Mouse (Mus musculus) cerebellum, adult 11-12 months (tissue): ENCODE measurements at regions not wholly inside any gene's neighbourhood (a gene's known extent, or its start where the extent isn't known, plus 50 kb on each side); places are given as distances from the start of the nearest gene placed in this dataset.

ENCODE experiments used
- DNase-seq: peaks from one replicate; pipeline ENCODE4 v3.0.0; 2022

DNA sequence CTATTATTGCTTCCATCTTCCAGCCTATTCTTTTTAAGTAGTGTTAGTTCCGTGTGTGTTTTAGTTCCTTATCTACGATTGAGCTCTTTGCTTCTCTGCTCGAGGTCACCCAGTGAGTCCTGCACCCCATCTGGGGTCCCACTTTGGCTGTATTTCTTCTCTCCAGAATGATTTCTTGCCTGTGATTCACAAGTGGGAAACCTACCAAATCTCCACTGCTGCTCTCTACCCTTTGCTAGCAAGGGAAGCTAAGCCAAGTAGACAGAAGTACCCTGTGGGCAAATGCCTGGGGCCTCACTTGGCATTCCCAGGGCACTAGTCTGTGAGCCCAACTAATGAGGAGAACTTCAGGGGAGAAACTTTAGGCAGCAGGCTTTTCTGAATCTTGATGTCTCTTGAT, 142.5 kb upstream of the Slc30a5 start:
- DNase-seq = no peak

- DNase-seq = no peak
Measured at GRCm38 (mm10) chr13:100971080-100972017, 138.1 kb upstream of the Slc30a5 start.

DNA sequence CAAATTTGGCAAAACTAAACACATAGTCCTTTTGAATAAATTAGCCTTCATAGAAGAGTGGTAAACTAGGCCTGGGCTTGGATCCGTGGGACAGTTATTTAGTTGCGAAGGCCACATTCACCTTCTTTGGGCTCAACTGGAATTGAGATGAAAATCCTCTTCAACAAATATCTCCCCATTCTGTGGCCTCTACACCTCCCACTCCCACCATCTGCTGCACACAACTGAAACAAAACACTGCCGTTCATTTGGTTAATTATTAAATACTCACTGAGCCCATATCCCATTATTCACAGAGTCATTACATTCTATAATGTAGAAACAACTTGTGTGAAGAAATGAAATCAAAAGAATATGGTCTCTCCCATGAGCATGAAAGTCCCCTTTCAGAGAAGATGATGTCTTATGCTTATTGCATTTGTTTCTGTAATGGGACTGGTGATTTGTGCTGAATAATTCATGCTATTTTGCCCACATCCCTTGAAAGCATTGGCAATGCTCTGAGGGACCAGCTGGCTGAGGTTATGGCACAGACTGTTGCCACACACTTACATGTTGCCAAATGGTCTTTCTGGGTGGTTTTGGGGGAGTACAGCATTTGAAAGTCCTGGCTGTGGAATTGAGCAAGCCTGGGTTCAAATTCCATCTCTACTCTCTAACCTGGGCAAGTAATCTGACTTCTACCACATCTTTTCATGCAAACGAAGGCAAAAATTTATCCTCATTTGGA, 129.7 kb upstream of the Slc30a5 start:
- DNase-seq = no peak

DNA sequence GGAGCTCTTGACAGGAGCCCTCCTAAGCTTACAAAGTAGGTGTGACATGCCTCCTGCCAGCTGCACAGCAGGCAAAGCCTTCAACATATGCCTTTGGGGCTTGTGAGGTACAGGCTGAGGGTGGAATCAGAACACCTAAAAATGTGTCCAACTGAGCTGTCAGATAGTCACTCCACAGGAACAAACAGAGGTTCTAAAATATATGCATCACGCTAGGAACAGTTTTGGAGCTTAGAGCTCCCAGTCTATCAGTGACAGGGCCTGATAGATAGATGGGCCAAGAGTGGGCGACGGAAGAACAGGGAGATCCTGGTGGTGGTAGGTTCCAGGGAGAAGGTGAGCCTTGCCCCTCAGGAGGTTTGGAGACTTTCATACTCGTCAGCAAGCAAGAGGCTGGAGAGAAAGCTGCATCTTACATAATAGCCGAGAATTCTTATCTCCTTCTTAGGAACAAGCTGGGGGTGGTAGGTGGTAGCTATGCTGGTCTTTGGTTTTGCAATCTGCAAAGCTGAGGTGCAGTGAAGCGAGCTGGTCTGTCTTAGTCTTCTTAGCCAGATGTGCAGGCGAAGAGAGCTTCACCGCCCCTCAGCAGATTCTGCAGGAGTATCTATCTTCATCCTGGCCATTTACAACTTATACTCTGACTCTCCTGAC, 121.5 kb upstream of the Slc30a5 start:
- no peak for DNase-seq

DNA sequence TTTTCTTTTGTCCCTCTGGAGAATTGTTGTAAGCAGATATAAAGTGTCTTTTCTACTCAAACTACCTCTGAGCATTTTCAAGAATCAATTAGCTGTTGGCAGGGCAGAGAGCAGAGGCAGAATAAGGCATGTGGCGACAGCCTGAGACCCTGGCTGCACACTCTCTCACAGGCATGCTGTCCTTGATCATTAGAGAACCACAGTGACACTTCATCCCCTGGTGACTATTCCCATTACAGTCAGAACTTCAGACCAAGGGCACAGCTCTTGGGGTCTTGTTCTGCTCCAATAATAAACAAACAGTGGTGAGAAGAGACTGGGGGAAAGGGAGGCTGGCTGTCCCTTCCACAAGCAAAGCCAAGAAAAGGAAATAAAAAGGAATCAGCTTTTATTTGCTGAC, 120.9 kb upstream of the Slc30a5 start:
- DNase-seq = no peak

GRCm38 (mm10) chr13:100951185-100951508, 117.9 kb upstream of the Slc30a5 start:
- no peak for DNase-seq

DNA sequence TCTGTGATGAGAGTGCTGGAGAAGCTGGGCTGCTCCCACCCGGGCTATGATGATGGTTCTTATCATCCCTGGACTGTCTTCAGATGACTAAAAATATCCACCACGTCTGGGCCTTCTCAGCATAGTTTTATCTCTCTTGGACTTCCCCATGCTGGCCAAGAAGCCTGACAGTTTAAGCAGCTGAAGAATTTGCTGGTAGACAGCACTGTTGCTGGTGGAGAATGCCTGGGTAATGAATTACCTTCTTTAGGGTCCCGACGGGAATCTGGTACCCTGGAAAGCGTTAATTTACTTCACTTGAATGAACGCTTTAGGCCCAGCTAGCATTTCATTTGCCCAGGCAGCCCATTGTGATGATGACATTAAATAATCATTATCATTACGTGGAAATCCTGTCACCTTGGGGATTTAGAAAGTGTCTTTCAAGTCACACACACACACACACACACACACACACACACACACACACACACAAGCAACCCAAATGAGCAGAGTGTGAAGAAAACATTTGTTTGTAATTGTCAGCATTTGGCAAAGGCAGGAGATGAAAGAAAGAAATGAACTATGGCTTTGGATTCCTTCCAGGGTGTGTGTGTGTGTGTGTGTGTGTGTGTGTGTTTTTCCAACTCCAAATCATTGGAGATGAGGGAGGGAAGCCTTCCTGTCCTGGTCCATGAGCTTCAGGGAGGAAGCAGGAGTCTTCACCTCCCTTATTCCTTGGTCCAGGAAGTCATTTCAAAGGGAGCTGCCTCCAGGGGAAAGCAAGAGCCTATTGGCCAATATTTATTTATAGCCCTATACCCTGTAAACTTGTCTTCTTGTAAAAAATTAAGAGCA, 117.3 kb upstream of the Slc30a5 start:
- DNase-seq = no peak

DNA sequence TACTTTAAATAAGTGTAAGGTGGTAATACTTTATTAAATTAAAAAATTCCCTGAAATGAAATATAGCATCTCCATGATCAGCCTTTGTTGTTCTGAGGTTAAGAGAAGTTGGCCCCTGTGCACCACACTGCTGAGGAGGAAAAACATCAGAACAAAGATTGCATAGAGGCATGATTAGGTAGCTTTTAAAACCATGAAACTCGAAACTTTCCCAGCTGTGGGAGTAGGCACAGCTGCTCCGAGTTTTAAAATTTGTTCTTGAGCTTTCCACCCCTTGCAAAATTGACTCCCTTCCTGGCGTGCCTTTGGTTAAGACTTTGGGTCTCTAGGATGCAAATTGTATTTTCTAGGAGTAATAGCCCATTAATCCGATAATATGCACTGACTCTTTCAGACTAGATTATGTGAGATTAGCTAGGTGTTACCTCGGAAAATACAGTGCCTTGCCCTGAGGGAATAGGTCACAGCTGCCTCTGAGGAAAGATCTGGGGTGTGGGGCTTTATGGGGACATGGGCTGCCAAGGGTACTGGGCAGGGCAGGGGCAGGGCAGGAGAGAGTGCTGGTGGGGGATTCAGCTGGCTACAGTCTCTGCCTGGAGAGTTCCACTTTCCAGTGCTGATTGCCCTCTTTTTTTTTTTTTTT, 110.1 kb upstream of the Slc30a5 start:
- DNase-seq = no peak

DNA sequence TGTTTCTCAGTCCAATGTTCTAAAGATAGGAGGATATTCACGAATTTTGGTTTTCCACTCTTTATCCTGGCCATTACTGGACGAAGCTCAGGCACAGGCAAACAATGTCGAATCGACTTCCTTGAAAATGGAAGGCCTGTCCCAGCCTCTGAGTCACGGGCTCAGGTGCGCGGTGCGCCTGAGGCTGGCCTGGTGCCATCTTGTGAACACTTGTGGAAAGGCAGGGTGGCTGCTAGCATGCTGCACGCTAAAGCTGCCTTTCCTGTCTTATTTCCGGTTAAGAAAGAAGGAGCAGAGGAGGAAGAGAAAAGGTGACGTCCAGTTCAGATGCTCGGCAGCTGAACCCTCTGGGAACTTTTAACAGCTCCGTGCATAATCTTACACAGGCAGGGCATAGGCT, 107.6 kb upstream of the Slc30a5 start:
- DNase-seq = peak; percentile 14

DNA sequence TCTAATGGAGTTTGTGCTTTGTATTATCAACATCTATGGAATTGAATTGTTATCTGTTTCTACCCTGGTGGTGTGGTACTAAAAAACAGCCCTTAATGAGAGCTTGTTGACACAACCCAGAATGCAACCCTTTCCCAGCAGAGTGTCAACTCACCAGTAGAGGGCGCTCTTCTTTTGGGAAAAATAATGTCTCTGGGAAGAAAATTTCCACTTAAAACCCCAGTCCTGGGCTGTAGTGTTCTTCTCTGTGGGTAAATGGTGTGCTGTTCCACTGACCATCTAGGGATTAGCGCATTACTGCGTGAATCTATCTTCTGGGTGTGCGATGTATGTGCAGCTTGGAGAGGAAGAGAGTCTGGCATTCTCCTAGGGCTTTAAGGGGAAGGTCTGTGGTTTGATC, 106.5 kb upstream of the Slc30a5 start:
- peak; percentile 65 for DNase-seq

GRCm38 (mm10) chr13:100933265-100933664, 100.0 kb upstream of the Slc30a5 start:
- DNase-seq = no peak

DNA sequence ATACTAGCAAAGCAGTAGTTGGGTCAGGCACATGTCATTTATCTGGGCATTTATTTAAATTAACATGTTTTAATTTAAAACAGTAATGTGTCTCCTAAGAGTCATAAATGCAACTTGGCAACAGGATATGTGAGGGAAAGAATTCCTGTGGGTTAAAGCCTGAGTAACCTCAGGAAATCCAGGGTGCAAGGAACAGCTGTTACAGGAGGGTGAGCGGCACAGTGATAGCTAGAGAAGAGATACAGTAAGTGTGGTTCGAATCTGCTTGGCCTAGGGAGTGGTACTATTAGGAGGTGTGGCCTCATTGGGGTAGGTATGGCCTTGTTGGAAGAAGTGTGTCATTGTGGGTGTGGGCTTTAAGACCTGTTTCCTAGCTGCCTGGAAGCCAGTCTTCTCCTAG, 66.3 kb upstream of the Slc30a5 start:
- DNase-seq = no peak

GRCm38 (mm10) chr13:100893871-100894270, 60.6 kb upstream of the Slc30a5 start:
- DNase-seq = no peak

- DNase-seq = no peak
Measured at GRCm38 (mm10) chr13:100893096-100893495, 59.9 kb upstream of the Slc30a5 start.

DNA sequence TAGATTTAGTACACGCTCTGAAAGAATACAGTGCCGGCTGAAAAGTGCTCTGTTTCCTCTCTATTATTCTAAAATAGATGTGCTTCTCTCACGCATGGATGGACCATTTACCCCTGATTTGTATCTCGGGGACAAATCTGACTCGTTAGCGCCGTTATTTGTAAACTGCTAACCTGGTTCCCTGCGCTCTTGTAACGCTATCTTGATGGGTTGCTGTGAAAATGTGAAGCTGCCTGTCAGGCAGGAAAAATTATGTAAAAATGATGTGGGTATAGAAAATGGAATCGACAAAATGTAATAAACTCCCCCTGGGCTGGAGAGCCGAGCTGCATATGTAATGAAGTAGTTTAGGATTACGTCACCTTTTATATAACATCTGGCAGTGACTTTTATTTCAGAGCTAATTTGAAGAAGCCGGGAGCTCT, 59.4 kb upstream of the Slc30a5 start:
- no peak for DNase-seq

DNA sequence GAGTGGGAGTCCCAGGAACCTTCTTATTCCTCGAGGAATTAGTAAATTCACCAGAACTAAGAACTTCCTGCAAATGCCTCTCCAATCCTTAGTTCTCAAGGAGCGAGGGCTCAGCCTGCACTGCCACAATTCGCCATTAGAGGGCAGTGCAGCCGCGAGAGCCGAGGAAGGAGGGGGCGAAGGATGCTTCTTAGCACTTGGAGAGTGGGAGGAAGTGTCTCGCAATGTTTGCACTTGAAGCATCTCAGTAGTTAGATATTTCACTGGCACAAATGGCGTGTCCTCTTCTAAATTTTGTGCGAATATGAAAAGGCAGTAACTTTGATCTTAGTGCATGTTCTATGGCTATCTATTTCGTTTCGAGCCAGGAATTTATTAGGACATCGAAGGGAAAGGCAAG, 59.0 kb upstream of the Slc30a5 start:
- DNase-seq = peak; percentile 37

GRCm38 (mm10) chr13:100890457-100890856, 57.2 kb upstream of the Slc30a5 start:
- no peak for DNase-seq

DNA sequence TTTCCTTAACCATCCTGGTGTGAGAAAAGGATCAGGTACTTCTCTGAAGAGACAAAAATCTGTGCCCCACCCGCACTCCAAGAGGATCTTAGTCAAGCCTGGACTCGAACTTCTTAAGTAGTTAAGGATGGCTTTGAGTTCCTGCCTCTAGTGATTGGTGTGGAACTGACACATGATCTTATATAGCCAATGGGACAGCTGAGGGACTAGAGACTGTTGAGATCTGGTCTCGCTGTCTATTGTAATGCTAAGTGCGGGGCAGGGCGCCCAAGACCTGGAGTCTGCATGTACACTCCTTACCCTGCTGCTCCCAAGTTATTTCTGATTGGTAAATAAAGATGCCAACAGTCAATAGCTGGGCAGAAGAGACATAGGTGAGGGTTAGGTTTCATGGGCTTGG, 55.3 kb upstream of the Slc30a5 start:
- DNase-seq = no peak

DNA sequence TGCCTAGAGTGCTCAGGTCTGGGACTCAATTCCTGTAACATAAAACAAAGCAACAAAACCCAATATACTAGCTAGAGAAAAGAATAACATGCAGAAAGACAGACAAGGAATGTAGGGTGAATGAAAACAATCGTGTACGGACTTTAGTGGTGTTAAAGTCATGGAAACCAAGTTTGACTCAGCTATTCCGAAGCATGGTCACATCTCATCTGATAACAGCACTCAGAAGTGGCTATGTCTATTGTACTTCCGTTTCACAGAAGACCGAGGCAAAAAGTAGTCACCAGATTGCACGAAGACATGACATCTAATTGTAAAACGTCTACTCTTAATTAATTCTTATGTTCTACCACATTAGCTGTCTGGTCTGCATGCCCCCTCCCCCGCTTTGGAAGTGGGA, 50.5 kb upstream of the Slc30a5 start:
- no peak for DNase-seq
